Mouse (Mus musculus) kidney, embryonic 16.5 days (tissue): ENCODE measurements around the gene Fignl1. TPM values are rescaled to one million over a fixed set of nuclear protein-coding genes. Genes with fewer than 3 reads are reported as not detected.

Source experiments
- ATAC-seq: fragments of 200-750 bp; cut with Nextera tagmentation; 2 replicates; pipeline ENCODE4 v1.8.0; 2017; ENCODE audit warnings: moderate TSS enrichment; ENCODE audit not compliant: low FRiP score, low TSS enrichment
- H3K27ac ChIP-seq: fragments of 300-500 bp; sonication (generic); 2 replicates; pipeline ENCODE4 v1.5.1; 2014; ENCODE audit warnings: low read length
- H3K27me3 ChIP-seq: fragments of 300-500 bp; sonication (generic); 2 replicates; pipeline ENCODE4 v1.6.1; 2014; ENCODE audit warnings: low read length, control low read depth, mixed read lengths; ENCODE audit not compliant: insufficient read depth
- H3K36me3 ChIP-seq: fragments of 300-500 bp; sonication (generic); 2 replicates; pipeline ENCODE4 v1.6.1; 2014; ENCODE audit warnings: low read length, control low read depth, mixed read lengths; ENCODE audit not compliant: insufficient read depth
- H3K4me1 ChIP-seq: fragments of 300-500 bp; sonication (generic); 2 replicates; pipeline ENCODE4 v1.6.1; 2014; ENCODE audit warnings: low read length, control low read depth, mixed read lengths; ENCODE audit not compliant: insufficient read depth
- H3K4me2 ChIP-seq: fragments of 300-500 bp; sonication (generic); replicated peaks from 2 replicates; pipeline ENCODE4 v1.6.1; 2014; ENCODE audit warnings: low read depth, low read length
- H3K4me3 ChIP-seq: fragments of 300-500 bp; sonication (generic); 2 replicates; pipeline ENCODE4 v1.5.1; 2014; ENCODE audit warnings: mild to moderate bottlenecking, low read length
- H3K9ac ChIP-seq: fragments of 300-500 bp; sonication (generic); replicated peaks from 2 replicates; pipeline ENCODE4 v1.6.1; 2014; ENCODE audit warnings: low read length
- H3K9me3 ChIP-seq: fragments of 300-500 bp; sonication (generic); 2 replicates; pipeline ENCODE4 v1.6.1; 2016; ENCODE audit warnings: low read length, control low read depth
- WGBS: fragments of 180-500 bp; shearing (Covaris S2); extraction: QIAGEN DNeasy Blood & Tissue Kit; methylation state at CpG from one replicate; pipeline ENCODE4 v1.1.7; 2014; 5-methylcytosine and 5-hydroxymethylcytosine counted together
- polyA plus RNA-seq: library from polyadenylated mRNA; unstranded; fragments of >200 nt; fragmentation: Nextera tagmentation; extraction: Ambion mirVana; gene quantifications from 2 replicates; pipeline ENCODE4 v1.2.1, GENCODE M21; 2015

Gene Fignl1
- polyA plus RNA-seq, 1 experiment from 2014 or later = 69.5 TPM

DNA sequence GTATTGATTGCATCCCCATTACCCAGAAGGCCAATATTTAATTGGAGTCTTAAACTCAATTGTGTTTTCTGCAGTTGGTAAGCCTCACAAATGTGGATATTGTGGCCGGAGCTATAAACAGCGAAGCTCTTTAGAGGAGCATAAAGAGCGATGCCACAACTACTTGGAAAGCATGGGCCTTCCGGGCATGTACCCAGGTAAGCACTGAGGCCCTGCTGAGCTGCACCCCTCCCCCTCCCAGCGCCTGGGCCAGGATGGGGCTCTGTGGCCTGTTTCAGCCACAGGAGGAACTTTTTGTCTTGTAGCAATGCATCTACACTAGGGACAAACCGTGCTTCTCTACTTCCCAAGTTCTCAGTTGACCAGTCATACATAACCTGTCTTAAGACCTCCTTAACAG, 50.6 kb downstream of the Fignl1 start:
- no peaks in the 10 kb centered on the region for H3K36me3 ChIP-seq
- no peaks in the 10 kb centered on the region for H3K27me3 ChIP-seq
- H3K4me1 ChIP-seq = no peaks in the 10 kb centered on the region
- 73% methylated on average over 6 of the region's 6 CpGs for WGBS
- H3K27ac ChIP-seq = no peak overlapping the region
- H3K9me3 ChIP-seq = no peaks in the 10 kb centered on the region
- no peak overlapping the region for H3K9ac ChIP-seq
- no peak overlapping the region for H3K4me3 ChIP-seq
- no peak overlapping the region for H3K4me2 ChIP-seq
- ATAC-seq = no peak

DNA sequence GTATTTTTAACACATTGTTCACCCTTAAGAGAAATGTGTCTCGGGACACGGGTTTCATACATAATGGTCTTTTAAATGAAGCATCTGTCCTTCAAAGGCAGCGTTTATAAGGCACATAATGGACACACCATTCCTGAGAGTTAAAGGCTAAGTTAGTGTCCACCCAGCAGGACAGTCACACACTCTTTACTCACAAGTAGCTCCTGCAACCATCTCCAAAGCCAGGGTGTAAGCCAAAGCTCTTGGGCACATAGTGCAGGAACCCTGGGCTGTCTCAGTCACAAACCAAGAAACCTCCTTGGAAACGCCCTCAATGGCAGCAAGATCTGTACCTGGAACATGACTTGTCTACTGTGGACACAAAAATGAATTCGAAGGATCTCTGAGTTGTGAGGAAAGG, 55.9 kb downstream of the Fignl1 start:
- no peak overlapping the region for H3K9ac ChIP-seq
- no peak overlapping the region for H3K4me3 ChIP-seq
- no peaks in the 10 kb centered on the region for H3K9me3 ChIP-seq
- 83% methylated on average over 5 of the region's 5 CpGs for WGBS
- no peak overlapping the region for H3K4me2 ChIP-seq
- no peaks in the 10 kb centered on the region for H3K36me3 ChIP-seq
- no peaks in the 10 kb centered on the region for H3K4me1 ChIP-seq
- H3K27ac ChIP-seq = no peak overlapping the region
- no peaks in the 10 kb centered on the region for H3K27me3 ChIP-seq
- ATAC-seq = no peak

DNA sequence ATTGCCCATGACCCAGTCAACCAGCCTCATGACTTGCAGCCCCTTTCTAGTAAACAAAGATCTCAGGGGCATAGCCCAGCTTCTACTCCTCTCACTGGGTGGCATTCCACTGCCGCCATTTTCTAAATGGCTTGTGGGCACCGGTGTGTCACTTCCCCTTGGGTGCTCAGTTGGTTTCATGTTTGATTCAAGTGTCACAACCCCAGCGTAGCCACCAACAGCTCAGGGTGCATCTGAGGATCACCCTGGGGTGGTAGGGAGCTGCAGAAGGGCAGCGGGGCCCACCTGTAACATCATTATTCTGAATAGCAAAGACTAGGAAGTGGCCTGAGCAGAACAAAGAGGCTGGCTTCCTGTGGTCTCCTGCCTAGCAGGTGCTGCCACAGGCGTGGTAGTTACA, 57.7 kb downstream of the Fignl1 start:
- no peaks in the 10 kb centered on the region for H3K36me3 ChIP-seq
- no peaks in the 10 kb centered on the region for H3K4me1 ChIP-seq
- 86% methylated on average over 5 of the region's 5 CpGs for WGBS
- H3K27me3 ChIP-seq = no peaks in the 10 kb centered on the region
- no peaks in the 10 kb centered on the region for H3K9me3 ChIP-seq
- no peak overlapping the region for H3K9ac ChIP-seq
- H3K4me2 ChIP-seq = no peak overlapping the region
- no peak overlapping the region for H3K27ac ChIP-seq
- ATAC-seq = no peak
- H3K4me3 ChIP-seq = no peak overlapping the region

DNA sequence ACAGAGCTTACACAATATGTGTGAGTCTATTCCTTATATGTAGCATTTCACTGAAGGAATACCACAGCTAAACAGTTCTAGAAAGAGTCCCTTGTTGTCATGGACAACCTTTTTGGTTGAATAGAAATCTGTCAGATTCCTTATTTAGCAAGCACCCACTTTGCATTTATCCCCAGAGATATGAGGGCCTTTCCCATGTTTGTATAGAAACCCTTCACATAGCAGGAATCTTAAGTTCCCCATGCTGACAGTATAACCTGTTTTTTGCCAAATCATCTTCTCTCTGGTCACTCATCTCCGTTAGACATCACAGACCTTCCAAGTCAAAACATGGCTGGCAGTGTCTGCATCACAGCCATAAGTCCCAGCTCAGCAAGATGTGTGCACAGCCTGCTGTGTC, 64.5 kb downstream of the Fignl1 start:
- ATAC-seq = no peak
- Histone ChIP-seq H3K9ac (no peak overlapping the region), H3K27me3 (no peaks in the 10 kb centered on the region), H3K4me2 (no peak overlapping the region), H3K4me1 (no peaks in the 10 kb centered on the region), H3K36me3 (no peaks in the 10 kb centered on the region), H3K4me3 (no peak overlapping the region), H3K9me3 (no peaks in the 10 kb centered on the region), H3K27ac (no peak overlapping the region)
- 44% methylated on average over 1 of the region's 1 CpGs for WGBS

DNA sequence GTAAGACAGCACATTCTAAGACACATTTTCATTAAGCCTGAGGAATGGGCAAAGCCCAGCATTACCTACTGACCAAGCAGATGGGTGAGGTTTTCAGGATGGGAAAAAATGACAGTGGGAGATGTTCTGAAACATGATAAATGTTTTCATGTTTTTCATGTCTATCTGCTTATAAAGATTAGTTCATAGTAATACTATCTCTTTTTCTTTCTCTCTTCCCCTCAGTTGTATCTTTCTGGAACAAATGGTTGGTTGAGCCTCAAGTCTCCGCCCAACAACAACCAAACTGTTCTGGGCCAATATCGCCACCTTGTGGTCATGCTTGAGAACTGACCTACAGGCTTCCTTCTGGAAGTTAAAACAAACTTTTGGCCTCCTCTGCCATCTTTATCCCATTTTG, 66.1 kb downstream of the Fignl1 start:
- Histone ChIP-seq H3K36me3 (no peaks in the 10 kb centered on the region), H3K27ac (no peak overlapping the region), H3K9me3 (no peaks in the 10 kb centered on the region), H3K27me3 (no peaks in the 10 kb centered on the region), H3K4me2 (no peak overlapping the region), H3K4me3 (no peak overlapping the region), H3K9ac (no peak overlapping the region), H3K4me1 (no peaks in the 10 kb centered on the region)
- 14% methylated on average over 2 of the region's 2 CpGs for WGBS
- ATAC-seq = no peak

DNA sequence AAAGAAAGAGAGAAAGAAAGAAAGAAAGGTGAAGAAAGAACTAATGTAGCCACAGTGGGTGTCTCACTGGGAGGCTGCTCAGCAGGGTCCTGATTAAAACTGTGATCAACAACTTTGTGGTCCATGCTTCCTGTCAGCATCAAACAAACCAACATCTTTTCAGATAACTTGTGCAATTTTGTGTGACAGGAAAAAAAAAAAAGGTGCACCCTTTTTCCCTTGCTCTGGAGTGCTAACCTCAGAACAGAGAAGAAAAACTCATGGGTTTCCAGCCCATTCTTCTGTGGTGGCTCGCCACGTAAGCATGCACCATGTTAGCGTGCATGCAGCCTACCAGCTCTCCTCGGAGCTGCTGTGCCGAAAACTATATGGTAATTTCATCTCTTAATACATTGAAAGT, 67.2 kb downstream of the Fignl1 start:
- no peak overlapping the region for H3K27ac ChIP-seq
- H3K4me1 ChIP-seq = no peaks in the 10 kb centered on the region
- H3K9me3 ChIP-seq = no peaks in the 10 kb centered on the region
- no peak overlapping the region for H3K9ac ChIP-seq
- 91% methylated on average over 5 of the region's 5 CpGs for WGBS
- H3K4me2 ChIP-seq = no peak overlapping the region
- ATAC-seq = no peak
- no peaks in the 10 kb centered on the region for H3K36me3 ChIP-seq
- H3K4me3 ChIP-seq = no peak overlapping the region
- H3K27me3 ChIP-seq = no peaks in the 10 kb centered on the region

DNA sequence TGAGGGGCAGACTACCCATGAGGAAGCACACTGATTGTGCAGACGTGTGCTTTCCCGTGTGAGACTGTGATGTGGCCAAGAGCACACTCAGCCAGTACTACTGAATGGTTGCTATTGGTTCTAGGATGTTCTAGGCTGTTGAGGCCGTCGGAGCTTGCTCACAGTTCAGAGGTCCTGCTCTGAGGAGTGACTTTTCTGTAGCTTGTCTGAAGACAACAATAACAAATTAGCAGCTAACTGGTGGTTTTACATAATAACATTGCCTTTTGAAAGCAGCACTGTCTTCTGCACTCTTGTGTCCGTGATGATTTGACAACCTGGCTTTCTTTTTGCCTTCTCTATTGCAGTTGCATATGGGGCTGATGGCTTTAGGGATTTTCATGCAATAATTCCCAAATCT, 68.2 kb downstream of the Fignl1 start:
- ATAC-seq = no peak
- no peak overlapping the region for H3K27ac ChIP-seq

DNA sequence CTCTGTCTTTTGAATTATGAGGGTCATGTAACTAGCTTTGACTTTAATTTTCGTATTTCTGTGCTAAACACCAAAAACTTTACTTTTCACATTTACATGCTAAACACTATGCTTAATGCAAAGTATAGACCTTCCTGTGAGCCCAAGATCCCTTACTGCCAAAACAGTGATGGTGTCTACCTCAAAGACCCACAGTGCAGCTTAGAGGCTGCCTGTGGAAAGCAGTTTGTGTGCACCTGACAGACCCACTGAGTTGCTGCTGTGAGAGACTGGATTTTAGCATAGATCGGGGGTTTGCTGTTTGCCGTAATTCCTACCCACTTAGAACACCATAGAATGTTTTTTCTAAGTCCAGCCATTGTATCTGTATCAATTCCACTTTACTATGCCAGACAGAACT, 69.7 kb downstream of the Fignl1 start:
- Histone ChIP-seq H3K4me1 (no peaks in the 10 kb centered on the region), H3K36me3 (no peaks in the 10 kb centered on the region), H3K4me3 (no peak overlapping the region), H3K9me3 (no peaks in the 10 kb centered on the region), H3K9ac (no peak overlapping the region), H3K27ac (no peak overlapping the region), H3K4me2 (no peak overlapping the region), H3K27me3 (no peaks in the 10 kb centered on the region)
- no peak for ATAC-seq
- WGBS = 84% methylated on average over 3 of the region's 3 CpGs

More for the DNA sequence above, 68.2 kb downstream of the Fignl1 start:
- H3K4me1 ChIP-seq = no peaks in the 10 kb centered on the region
- no peak overlapping the region for H3K4me2 ChIP-seq
- no peak overlapping the region for H3K4me3 ChIP-seq
- 87% methylated on average over 5 of the region's 5 CpGs for WGBS
- H3K27me3 ChIP-seq = no peaks in the 10 kb centered on the region
- H3K9ac ChIP-seq = no peak overlapping the region
- no peaks in the 10 kb centered on the region for H3K9me3 ChIP-seq
- H3K36me3 ChIP-seq = no peaks in the 10 kb centered on the region

DNA sequence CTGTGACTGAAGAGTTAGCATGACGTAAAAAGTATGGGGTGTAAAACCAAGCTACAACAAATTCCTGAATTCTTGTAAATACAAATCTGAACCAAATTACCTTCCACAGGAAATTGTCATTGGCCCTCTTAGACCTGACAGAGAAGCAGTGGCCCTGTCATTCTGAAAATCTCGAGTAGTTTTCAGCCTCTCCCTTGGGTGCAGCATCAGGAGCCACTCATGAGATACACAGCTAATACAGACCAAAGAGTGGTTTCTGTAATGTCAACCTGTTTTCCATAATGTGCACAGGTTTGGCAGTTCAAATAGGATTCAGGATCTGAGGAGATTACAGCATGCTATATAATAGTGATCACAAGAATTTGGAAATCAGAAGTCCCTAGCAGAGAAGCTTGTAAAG, 71.2 kb downstream of the Fignl1 start:
- Histone ChIP-seq H3K27ac (no peak overlapping the region), H3K27me3 (no peaks in the 10 kb centered on the region), H3K9me3 (no peaks in the 10 kb centered on the region), H3K4me3 (no peak overlapping the region), H3K4me2 (no peak overlapping the region), H3K36me3 (no peaks in the 10 kb centered on the region), H3K9ac (no peak overlapping the region), H3K4me1 (no peaks in the 10 kb centered on the region)
- no peak for ATAC-seq
- WGBS = 59% methylated on average over 2 of the region's 2 CpGs
